Mouse (Mus musculus): ENCODE results near the gene Car6.

The Car6 gene

DNA sequence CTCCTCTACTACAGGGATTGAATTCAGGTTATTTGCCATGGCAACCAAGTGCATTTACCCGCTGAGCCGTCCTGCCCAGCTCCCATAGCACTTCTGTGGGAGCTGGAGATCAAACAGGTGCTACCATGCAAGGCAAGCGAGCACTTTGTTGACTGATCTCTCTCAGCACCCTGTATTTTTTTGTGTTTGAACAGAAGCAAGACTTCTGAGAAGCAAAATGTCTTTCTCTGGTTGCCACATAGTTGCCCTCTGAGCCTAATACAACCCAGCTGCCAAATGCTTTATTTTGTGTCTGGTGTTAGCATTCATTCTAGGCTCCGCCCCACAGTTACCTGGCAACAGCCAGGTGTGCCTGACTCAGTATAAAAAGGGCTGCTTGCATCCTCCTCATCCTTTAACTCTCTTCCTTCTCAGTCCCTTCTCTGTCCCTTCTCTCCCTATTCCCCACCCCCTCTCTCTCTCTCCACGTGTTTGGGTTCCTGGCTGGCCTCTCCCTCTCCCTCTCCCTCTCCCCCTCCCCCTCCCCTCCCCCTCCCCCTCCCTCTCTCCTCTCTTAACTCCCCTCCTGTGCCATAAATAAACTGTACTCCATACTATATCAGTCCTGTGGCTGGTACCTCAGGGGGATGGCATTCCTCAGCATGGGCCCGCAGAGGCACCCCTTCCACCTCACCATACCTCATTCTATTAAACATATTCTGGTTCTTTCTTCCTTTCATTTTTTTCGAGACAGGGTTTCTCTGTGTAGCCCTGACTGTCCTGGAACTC lies 27.6 kb upstream of the Car6 start:
- DNase-seq = no peak

DNA sequence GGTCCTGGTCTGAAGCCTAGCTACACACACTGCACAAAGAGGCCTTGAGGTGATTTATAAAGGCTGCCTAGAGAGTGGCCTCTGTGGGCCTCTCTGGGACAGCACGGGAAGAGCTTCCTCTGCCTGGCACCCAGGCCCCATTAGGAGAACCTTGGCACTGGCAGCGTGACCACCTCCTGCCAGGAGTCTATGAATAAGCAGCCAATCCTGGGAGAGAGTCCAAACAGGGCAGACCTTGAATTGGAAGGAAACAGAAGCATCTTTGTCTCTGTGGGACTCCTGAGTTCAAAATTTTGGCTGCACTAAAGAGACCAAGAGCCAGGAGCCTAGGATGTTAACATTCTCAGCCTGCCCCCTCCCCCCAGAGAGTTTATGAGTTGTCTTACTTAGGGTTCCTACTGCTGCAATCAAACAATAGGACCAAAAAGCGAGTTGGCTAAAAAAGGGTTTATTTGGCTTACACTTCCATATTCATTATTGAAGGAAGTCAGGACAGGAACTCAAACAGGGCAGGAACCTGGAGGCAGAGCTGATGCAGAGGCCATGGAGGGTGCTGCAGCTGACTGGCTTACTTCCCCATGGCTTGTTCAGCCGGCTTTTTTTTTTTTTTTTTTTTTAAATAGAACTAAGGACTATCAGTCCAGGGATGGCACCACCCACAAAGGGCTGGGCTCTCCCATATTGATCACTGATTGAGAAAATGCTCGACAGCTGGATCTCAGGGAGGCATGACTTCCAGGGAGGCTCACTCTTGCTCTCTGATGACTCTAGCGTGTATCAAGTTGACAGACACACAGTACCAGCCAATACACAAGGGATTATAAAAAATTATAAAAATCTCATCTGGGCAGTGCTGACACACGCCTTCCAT lies 25.9 kb upstream of the Car6 start:
- DNase-seq = no peak

GRCm38 (mm10) chr4:150225700-150226099 lies 24.6 kb upstream of the Car6 start:
- DNase-seq = no peak

- no peak for DNase-seq
Measured at GRCm38 (mm10) chr4:150223830-150224229, 22.7 kb upstream of the Car6 start.

DNA sequence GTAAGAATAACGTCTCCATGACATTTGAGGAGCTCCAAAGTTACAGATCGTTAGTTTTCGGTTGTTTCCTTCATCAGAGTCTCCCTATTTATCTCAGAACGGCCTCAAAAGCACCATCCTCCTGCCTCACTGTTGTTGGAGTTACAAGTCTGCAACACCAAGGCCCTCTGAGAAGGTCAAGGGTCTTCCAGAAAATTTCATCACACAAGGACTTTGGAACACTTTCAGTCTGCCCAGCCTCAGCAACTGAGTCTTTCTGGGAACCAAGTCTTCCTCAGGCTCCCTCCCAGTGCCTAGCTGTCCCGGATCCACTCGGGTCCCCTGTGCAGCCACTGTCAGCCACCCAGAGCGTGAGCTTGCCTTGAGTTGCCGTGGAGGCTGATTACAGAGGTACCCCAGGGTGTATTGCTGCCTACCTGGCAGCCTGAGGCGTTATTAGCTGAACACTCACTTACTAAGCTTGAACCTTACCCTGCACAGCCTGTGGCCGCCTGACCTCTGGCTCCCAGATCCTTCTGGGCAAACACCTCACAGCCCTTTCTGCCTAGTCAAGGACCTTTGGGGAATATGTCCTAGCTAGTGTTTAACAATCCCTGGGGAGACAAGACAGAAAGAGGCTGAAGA lies 20.0 kb upstream of the Car6 start:
- no peak for DNase-seq

DNA sequence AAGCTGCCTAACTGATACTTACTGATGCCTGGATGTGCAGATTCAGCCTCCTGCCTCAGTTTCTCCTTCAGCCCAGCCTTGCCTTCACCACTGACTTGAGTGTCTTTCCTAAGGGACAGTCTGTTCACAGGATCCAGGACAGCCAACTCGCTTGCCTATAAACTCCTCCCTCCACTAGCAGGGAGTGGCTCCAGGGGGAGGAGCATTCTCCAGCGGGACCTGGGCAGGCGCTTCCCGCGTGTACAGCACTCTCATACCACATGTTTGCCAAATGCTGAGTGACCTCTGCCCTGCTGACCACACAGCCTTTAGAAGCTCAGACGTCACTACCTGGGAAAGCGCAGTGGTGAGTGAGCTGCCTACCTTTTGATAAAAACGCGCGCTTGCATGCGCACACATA lies 19.5 kb upstream of the Car6 start:
- no peak for DNase-seq

GRCm38 (mm10) chr4:150219501-150220292 lies 18.6 kb upstream of the Car6 start:
- no peak for DNase-seq

- no peak for DNase-seq
Measured at GRCm38 (mm10) chr4:150217935-150218334, 16.8 kb upstream of the Car6 start.

GRCm38 (mm10) chr4:150217042-150217554 lies 16.0 kb upstream of the Car6 start:
- no peak for DNase-seq

DNA sequence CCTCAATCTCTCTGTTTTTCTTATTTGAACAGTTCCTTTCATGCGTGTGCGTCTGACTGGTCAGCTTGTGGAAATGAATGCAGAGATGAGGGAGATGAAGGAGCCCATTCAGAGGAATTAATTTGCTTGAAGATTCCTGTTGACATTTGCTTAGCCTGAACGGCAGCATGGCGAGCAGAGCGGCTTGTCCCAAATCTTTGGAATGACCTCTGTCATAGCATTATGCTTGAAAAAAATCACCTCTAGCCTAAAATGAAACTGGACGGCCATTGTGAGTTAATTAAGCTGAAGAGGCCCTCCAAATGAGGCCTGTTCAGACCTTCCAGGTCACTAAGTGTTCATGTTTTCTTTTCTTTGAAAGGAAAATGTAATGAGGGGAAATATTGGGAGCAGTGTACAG lies 15.3 kb upstream of the Car6 start:
- DNase-seq = no peak

DNA sequence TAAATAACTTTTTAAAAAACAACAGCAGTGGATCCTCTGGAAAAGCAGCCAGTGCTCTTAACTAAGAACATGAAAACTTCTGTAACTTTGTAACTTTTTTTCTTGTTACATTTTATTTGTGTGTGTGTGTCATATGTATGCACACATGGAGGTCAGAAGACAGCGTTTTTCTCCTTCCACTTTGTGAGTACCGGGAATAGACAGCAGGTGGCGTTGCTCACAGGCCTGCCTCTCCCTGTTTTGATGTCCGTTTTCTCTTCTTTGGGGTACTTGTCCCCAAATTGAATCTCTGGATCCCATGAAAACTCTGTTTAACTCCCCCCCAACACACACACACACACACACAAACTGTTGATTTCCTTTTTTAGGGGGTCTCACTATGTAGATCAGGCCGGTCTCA lies 12.8 kb upstream of the Car6 start:
- no peak for DNase-seq

DNA sequence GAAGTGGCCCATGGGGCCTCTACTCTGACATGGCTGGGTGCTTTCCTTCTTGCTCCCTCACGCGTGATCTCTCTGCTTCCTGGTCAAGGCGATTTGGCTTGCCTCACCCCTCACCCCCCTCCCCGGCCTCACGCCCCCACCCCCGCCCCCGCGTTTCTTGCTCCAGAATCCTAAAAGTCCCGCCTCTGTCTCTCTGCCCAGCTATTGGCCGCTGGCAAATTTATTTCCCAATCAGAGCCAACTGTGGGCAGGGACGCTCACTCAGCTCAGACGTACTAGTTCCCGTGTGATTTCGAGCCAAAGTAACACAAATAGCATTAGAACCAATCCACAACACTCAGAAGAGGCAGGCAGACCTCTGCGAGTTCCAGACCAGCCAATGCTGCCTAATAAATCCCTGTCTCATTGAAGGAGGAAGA lies 11.4 kb upstream of the Car6 start:
- no peak for DNase-seq

- no peak for DNase-seq
Measured at GRCm38 (mm10) chr4:150211930-150212552, 10.9 kb upstream of the Car6 start.

DNA sequence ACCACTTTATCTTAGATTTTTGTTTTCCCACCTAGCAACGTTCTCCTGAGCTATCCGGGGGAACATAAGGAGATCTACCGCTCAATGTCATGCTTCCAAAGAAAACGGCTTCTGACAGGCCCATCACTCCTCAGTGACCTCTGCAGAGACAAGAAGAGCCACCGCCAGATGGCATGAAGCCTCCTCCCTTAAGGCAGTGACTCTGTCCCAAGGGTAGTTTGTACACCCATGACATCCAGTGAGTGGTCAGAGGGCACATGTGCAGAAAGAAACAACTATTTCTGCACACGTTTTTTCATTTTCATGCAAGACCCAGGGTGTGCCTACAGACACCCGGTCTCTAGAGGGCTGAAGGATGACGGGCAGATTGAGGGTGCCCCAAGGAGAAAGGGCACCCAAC lies 9.2 kb upstream of the Car6 start:
- no peak for DNase-seq

GRCm38 (mm10) chr4:150209751-150210150 lies 8.6 kb upstream of the Car6 start:
- no peak for DNase-seq

DNA sequence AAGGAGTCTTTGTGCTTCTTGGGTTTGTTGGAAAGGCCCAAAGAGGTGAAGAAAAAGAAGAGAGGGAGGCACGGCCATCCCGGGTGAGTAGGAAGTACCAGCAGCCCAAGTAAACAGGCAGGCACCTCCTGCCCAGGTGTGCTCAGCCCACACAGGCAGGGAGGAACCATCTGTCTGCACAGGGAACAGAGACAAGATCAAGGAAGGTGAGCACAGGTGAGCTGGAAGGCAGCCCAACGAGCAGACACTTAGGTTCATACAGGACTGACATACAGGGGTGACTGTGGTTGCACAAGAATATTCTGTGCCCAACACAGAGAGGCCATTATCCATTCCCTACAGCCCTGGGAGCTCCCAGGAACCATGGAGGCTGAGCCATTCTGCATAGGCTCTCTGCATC lies 3.7 kb upstream of the Car6 start:
- no peak for DNase-seq

DNA sequence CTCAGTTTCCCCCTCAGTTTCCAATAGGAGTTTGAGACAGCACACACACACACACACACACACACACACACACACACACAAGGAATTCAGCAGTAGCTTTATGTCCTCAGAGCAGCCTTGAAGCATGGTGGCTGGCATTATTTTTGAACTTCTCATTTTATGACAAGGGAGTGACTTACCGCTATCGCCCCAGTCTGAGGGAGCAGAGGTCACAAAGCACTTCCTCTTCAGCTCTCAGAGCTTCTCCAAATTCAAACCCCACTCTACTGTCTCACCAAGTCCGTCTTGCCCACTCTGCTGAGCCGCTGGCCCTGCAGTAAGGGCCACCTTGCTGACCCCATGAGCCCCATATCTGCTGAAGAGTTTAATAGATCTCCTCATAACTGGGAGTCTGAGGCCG lies 1.6 kb upstream of the Car6 start:
- no peak for DNase-seq

DNA sequence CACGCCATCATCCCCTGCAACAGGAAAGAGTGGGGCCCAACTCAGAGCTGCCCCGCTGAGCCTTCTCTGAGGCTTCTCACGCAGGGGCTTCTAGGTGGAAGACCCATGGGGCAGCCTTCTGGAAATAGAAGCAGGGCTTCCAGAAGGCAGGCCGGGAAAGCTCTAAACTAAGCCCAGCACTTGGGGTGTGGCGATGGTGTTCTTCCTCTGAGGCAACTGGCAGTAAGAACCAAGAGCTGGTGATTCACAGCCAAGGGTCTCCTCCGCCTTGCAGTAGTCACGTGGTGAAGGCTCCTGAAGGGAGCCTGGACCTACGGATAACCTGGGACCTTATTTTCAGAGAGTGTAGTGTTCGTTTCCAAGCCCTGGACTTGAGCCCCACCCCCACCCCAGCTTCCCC lies 2.9 kb downstream of the Car6 start:
- no peak for DNase-seq

DNA sequence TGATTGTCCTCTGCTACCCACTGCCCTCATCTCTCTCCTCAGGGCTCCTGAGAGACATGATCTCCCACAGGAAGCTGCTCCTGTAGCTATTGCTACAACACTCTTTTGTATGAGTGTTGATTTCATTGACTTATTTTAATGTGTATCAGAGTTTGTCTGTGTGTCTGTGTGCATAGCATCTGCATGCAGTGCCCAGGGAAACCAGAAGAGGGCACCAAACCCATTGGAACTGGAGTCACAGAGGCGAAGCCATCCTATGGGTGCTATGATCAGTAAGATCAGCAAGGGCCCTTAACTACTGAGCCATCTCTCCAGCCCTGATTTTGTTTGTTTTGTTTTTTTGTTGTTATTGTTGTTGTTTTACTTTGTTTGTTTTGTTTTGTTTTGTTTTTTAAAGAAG lies 7.2 kb downstream of the Car6 start:
- no peak for DNase-seq

GRCm38 (mm10) chr4:150192199-150192598 lies 8.9 kb downstream of the Car6 start:
- no peak for DNase-seq

GRCm38 (mm10) chr4:150188236-150188635 lies 12.9 kb downstream of the Car6 start:
- DNase-seq = no peak

DNA sequence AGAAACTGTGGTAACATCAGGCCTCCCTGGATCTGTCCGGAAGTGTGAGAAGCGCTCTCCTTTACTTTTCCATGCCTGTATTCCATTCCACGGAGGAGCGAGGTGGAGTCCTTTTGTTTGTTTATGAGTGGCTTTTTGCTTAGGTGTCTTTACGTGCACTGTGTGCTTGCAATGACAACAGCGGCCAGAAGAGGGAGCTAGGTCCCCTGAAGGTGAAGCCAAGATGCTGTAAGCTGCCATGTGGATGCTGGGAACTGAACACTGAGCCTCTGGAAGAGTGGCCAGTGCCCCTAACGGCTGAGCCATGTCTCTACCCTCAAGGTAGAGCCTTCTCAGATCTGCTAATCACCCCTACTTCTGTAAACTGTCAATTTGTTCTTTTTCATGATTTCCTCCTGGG lies 19.8 kb downstream of the Car6 start:
- no peak for DNase-seq
